Mouse (Mus musculus): ENCODE results near the gene Trub2.
A peak's percentile ranks its signal among the peaks of the same experiment; 100 is the strongest.

The Trub2 gene

GRCm38 (mm10) chr2:29718581-29718980, 69.7 kb downstream of the Trub2 start:
- DNase-seq = no peak

- DNase-seq = peak; percentile 67
Measured at GRCm38 (mm10) chr2:29716691-29717090, 71.6 kb downstream of the Trub2 start.

- DNase-seq = no peak
Measured at GRCm38 (mm10) chr2:29716143-29716542, 72.2 kb downstream of the Trub2 start.

- no peak for DNase-seq
Measured at GRCm38 (mm10) chr2:29714127-29714526, 74.2 kb downstream of the Trub2 start.

GRCm38 (mm10) chr2:29713501-29713900, 74.8 kb downstream of the Trub2 start:
- DNase-seq = no peak

- no peak for DNase-seq
Measured at GRCm38 (mm10) chr2:29711877-29712276, 76.4 kb downstream of the Trub2 start.

Measured in kidney, adult 18-20 months (tissue).